Mouse (Mus musculus) retina, adult 2 months (tissue): Measurements from ENCODE around the gene Pja2.
"Not testable (repeated sequence)": the region's sequence is repeated elsewhere in the genome, so short reads cannot be mapped to it uniquely, and the experiment has no call there.

Experiments used
- DNase-seq: peaks from one replicate; pipeline ENCODE4 v3.0.0-alpha.2; 2012; ENCODE audit warnings: low read depth, low spot score

Gene Pja2

DNA sequence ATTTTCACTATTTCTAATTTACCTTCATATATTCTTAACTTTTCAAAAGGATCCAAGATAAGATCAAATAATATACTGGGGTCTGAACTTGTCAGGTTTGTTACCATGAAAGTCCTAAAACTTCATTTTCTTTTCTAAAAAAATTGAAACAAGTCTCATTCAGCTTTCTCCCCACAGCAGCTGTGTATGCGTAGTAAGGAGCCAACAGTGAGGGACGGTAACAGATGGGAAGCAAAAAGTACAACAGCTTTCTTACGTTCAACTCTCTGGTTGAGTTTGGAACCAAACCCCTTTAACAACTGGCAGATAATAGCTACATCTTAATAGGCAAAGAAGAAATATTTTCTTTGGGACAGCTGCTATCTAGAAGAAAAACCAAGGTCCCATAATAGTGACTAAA is 50.3 kb downstream of the Pja2 start:
- DNase-seq = not testable (repeated sequence)

DNA sequence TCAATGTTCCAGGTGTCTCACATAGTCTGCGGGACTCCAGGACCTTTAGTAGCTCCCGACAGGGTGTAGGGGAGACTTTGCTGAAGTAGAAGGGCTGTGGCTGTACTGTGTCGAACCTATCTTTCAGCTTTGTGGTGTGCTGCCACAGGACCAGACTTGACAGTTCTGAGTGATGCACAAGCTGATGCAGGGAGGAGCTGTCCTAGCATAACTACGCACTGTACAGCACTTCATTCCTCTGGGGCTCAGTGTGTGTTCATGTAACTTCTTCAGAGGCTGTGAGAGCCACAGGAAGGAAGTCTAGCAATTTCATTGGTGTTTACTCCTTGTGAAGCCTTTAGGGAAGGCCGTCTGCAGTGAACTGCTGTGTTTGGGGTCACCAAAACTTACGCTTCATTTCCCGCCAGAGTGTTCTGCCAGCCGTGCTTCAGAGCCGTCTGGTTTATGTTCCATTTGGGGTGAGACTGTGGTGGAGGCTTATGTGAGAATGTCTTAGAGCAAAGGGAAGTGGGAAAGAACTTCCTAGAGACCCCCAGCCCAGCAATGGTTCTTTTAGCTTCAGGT is 54.0 kb downstream of the Pja2 start:
- DNase-seq = no peak

GRCm38 (mm10) chr17:64276666-64277065 is 55.0 kb downstream of the Pja2 start:
- DNase-seq = no peak

- DNase-seq = no peak
Observed at GRCm38 (mm10) chr17:64275188-64275587, 56.5 kb downstream of the Pja2 start.

GRCm38 (mm10) chr17:64274341-64275105 is 57.2 kb downstream of the Pja2 start:
- no peak for DNase-seq

DNA sequence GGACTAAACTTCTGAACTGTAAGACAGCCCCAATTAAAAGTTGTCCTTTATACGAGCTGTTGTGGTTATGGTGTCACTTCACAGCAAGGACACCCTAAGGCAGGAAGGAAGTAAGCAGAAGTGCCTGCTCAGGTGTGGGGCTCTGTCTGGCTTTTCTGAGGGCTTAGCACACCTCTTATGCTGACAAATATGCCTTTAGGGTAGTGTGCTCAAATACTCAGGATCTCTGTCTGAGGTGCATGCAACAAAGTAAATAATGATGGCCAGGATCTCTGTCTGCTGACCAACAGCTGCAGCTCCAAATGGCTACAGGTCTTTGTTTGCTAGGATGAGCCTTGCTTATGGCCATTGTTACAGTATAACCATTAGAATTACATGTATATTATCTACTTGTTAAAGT is 71.1 kb downstream of the Pja2 start:
- DNase-seq = no peak

DNA sequence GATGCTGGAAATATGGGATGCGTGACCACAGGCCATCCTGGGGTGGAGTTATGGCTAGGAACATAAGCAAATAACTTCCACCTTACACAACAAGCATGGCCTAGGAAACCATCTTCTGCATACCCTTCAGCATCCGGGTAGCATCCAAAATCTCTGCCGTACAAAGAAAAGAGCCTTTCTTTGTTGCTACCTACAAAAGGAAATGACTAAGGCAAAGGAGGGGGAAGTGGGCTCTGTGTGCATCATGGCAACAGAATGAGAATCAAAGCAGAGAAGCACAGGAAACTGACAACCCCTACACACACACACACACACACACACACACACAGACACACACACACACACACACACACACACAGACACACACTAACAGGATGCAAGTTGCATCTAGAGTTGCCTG is 83.5 kb downstream of the Pja2 start:
- no peak for DNase-seq

- no peak for DNase-seq
Observed at GRCm38 (mm10) chr17:64242898-64243297, 88.8 kb downstream of the Pja2 start.

DNA sequence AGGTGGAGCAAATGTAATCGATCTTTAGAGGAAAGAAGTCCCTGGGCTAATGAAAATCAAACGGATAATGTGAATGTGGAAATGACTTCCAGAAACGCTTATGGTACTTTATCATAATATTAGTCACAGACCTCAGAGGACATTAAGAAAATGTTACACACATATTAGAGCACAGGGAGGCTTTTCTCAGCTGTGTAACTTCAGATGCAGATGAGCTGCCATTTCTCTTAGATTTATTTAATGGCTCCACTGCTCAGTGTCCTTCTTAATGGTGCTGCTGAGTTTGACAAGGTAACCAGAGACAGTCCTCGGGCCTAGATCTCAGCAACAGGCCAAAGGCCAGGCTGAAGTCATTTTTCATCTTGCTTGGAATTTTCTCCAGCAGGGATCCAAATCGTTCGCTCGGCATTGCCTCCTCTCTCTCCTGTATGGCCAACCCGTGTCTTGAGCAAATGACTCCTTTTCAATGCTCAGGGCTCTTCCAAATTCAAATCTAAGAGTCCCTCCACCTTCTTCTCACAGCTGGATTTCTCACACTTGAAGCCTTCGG is 89.3 kb downstream of the Pja2 start:
- no peak for DNase-seq

DNA sequence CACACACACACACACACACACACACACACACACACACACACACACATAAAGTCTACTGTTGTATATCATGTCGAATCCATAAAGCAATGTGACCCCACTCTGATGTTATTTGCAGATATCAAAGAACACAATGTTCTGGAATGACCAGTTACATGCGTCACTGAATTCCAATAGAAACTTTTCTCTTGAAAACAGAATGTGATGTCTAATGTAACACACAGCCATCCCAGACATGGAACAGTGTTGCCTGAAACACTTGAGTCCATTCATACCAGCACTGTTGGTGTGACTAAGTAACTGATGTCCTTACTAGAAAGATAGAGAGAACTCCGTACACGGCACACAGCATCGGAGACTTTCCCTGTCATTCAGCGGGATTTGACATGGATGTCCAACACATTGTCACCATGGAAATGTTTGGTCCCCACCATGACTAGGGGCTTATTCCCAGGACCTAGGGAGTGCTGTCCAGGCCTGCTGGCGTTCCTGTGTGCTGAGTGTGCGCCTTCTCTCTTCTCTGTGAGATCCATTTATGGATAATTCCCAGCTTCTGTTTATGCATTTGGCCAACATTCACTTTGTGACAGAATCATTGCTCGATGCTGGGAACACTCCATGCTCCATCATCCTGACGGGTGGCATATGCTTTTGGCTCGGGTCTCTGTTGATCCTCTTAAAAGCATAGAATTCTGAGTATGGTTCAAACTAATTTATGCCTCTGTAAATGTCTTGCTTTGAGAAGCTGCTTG is 90.0 kb downstream of the Pja2 start:
- DNase-seq = no peak

- DNase-seq = no peak
Observed at GRCm38 (mm10) chr17:64232134-64232533, 99.6 kb downstream of the Pja2 start.

DNA sequence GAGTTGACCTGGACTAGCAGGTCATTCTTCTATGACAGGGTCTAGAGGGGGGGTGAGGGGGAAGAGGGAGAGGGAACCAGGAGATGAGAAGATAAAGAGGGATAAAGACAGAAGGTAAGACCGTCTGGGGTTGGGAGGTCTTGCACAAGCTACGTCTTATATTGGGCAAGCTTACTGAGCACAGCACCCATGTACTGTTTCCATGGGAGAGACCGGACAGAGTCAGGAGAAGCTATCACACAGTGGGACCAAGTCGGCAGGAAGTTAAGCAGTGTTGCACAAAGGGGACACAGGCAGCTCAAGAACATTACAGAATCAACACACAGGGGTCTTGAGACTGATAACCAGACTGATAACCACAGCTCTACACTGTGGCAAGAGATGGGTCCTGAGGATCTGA is 100.1 kb downstream of the Pja2 start:
- DNase-seq = not testable (repeated sequence)

- DNase-seq = no peak
Observed at GRCm38 (mm10) chr17:64231172-64231571, 100.5 kb downstream of the Pja2 start.
